Mouse (Mus musculus) liver, embryonic 11.5 days (tissue): ENCODE results near the gene Iqgap2. TPM values are rescaled to one million over a fixed set of nuclear protein-coding genes. Genes with fewer than 3 reads are reported as not detected.

Source experiments
- ATAC-seq: fragments of 200-750 bp; cut with Nextera tagmentation; replicated peaks from 2 replicates; pipeline ENCODE4 v1.8.0; 2017; ENCODE audit warnings: moderate number of reproducible peaks, mild to moderate bottlenecking, moderate TSS enrichment, moderate library complexity; ENCODE audit not compliant: low FRiP score
- DNase-seq: peaks from one replicate; pipeline ENCODE4 v3.0.0-alpha.2; 2017; ENCODE audit warnings: low spot score
- H3K27ac ChIP-seq: fragments of 300-500 bp; sonication (generic); 2 replicates; pipeline ENCODE4 v1.5.1; 2014; ENCODE audit warnings: mild to moderate bottlenecking, low read depth, low read length, control low read depth
- H3K27me3 ChIP-seq: fragments of 300-500 bp; sonication (generic); replicated peaks from 2 replicates; pipeline ENCODE4 v1.6.1; 2014; ENCODE audit warnings: low read length, mixed read lengths; ENCODE audit not compliant: control insufficient read depth, insufficient read depth
- H3K36me3 ChIP-seq: fragments of 300-500 bp; sonication (generic); 2 replicates; pipeline ENCODE4 v1.6.1; 2014; ENCODE audit warnings: mild to moderate bottlenecking, low read length, moderate library complexity, mixed read lengths; ENCODE audit not compliant: control insufficient read depth, insufficient read depth
- H3K4me1 ChIP-seq: fragments of 300-500 bp; sonication (generic); replicated peaks from 2 replicates; pipeline ENCODE4 v1.6.1; 2014; ENCODE audit warnings: low read length, mixed read lengths; ENCODE audit not compliant: control insufficient read depth, insufficient read depth
- H3K4me2 ChIP-seq: fragments of 300-500 bp; sonication (generic); 2 replicates; pipeline ENCODE4 v1.6.1; 2014; ENCODE audit warnings: mild to moderate bottlenecking, control low read depth, moderate library complexity
- H3K4me3 ChIP-seq: fragments of 300-500 bp; sonication (generic); 2 replicates; pipeline ENCODE4 v1.5.1; 2014; ENCODE audit warnings: low read depth, low read length, control low read depth
- H3K9ac ChIP-seq: fragments of 300-500 bp; sonication (generic); 2 replicates; pipeline ENCODE4 v1.6.1; 2014; ENCODE audit warnings: low read depth, low read length, control low read depth
- H3K9me3 ChIP-seq: fragments of 300-500 bp; sonication (generic); 2 replicates; pipeline ENCODE4 v1.6.1; 2016; ENCODE audit warnings: low read length, inconsistent platforms, mixed read lengths; ENCODE audit not compliant: control insufficient read depth
- WGBS: fragments of 180-500 bp; shearing (Covaris S2); extraction: QIAGEN DNeasy Blood & Tissue Kit; methylation state at CpG from one replicate; pipeline ENCODE4 v1.1.7; 2014; 5-methylcytosine and 5-hydroxymethylcytosine counted together
- polyA plus RNA-seq: library from polyadenylated mRNA; unstranded; fragments of >200 nt; fragmentation: Nextera tagmentation; extraction: Ambion mirVana; gene quantifications from 2 replicates; pipeline ENCODE4 v1.2.1, GENCODE M21; 2014

Iqgap2 gene
- polyA plus RNA-seq, 1 experiment from 2014 or later, result 17.1 TPM

DNA sequence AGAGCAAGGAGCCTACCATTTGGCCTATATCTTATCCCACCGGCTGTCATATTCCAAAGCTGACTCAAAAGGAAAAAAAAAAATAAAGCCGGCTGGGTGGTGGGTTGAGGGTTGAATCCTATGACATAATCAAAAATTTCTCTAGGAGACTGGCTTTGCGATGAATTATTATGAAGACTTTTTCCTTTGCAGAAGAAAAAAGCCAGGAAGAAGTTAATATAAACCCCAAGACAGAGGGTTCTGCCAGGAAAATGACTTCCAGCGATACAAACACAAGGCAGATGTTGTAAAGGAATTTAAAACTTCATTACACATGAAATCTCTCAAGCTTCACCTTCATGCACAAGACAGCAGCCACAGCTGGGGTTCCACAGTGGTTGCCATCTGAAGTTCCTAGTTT, 146.3 kb downstream of the Iqgap2 start:
- H3K27ac ChIP-seq, result no peak overlapping the region
- H3K4me1 ChIP-seq, result no peaks in the 10 kb centered on the region
- H3K4me2 ChIP-seq, result no peak overlapping the region
- WGBS, result 84% methylated on average over 4 of the region's 4 CpGs
- no peaks in the 10 kb centered on the region for H3K9me3 ChIP-seq
- H3K9ac ChIP-seq, result no peak overlapping the region
- H3K36me3 ChIP-seq, result no peaks in the 10 kb centered on the region
- DNase-seq (no peak), ATAC-seq (no peak)
- no peaks in the 10 kb centered on the region for H3K27me3 ChIP-seq
- no peak overlapping the region for H3K4me3 ChIP-seq

DNA sequence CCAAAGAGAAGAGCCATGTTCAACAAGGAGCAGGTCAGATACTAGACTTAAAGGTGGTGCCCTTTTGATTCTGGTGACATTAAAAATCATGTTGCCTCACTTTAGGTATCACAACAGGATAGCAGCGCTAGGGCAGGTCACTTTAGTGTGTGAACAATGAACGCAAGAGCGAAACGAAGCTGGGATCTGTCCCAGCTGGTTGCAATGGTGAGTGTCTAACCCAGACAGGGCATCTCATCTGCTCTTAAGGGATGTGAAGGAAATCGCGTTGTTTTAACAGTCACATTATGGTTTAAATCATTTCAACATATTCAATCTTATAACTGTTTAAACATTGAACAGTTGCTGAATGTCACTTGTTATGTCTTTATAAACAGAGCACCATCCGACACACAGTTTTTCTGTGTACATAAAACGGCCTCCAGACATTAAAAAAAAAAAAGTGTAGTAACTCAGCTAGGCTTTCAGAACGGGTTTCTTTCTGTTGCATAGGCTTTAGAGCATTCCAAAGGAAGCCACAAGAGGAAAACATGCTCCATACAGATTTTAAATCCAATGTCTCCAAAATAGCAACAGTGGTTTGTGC, 148.7 kb downstream of the Iqgap2 start:
- H3K4me2 ChIP-seq, result no peak overlapping the region
- no peaks in the 10 kb centered on the region for H3K9me3 ChIP-seq
- DNase-seq (no peak), ATAC-seq (no peak)
- H3K27me3 ChIP-seq, result no peaks in the 10 kb centered on the region
- WGBS, result 82% methylated on average over 9 of the region's 9 CpGs
- no peaks in the 10 kb centered on the region for H3K4me1 ChIP-seq
- H3K9ac ChIP-seq, result no peak overlapping the region
- no peak overlapping the region for H3K27ac ChIP-seq
- no peaks in the 10 kb centered on the region for H3K36me3 ChIP-seq
- H3K4me3 ChIP-seq, result no peak overlapping the region

GRCm38 (mm10) chr13:95741813-95742689, 149.7 kb downstream of the Iqgap2 start:
- 88% methylated on average over 11 of the region's 11 CpGs for WGBS
- ATAC-seq, result no peak
- Histone ChIP-seq H3K36me3 (no peaks in the 10 kb centered on the region), H3K4me1 (no peaks in the 10 kb centered on the region), H3K9ac (no peak overlapping the region), H3K9me3 (no peaks in the 10 kb centered on the region), H3K27me3 (no peaks in the 10 kb centered on the region), H3K27ac (no peak overlapping the region), H3K4me2 (no peak overlapping the region), H3K4me3 (no peak overlapping the region)
- DNase-seq, result no peak

DNA sequence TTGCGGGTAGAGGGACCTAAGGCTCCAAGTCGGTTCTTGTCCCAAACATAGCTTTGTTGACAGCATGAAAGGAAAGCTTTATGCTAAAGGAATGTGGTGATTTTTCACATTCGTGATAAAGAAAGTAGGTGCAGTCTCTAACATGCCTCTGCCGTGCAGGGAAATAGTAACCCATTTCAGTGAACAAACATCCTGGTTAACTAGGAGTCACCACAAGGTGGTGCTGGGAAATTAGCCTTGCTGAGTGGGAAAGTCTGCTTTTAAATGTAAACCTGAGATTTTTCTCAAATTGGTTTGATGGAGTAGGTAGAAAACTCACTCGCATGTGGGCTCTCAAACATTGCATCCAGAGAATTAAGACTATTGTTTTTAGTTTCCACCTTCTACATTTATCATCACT, 152.1 kb downstream of the Iqgap2 start:
- DNase-seq (no peak), ATAC-seq (no peak)
- no peaks in the 10 kb centered on the region for H3K9me3 ChIP-seq
- no peak overlapping the region for H3K4me3 ChIP-seq
- H3K4me1 ChIP-seq, result no peaks in the 10 kb centered on the region
- no peaks in the 10 kb centered on the region for H3K36me3 ChIP-seq
- H3K27me3 ChIP-seq, result no peaks in the 10 kb centered on the region
- no peak overlapping the region for H3K27ac ChIP-seq
- no peak overlapping the region for H3K9ac ChIP-seq
- no peak overlapping the region for H3K4me2 ChIP-seq
- WGBS, result 74% methylated on average over 5 of the region's 5 CpGs

- Histone ChIP-seq H3K4me3 (no peak overlapping the region), H3K36me3 (no peaks in the 10 kb centered on the region; the same call in 1 of the 2 replicates), H3K4me2 (no peak overlapping the region), H3K9me3 (no peaks in the 10 kb centered on the region), H3K4me1 (peaks cover 4% of the 10 kb centered on the region), H3K27me3 (no peaks in the 10 kb centered on the region), H3K9ac (no peak overlapping the region), H3K27ac (no peak overlapping the region)
- ATAC-seq (no peak), DNase-seq (no peak)
- 84% methylated on average over 4 of the region's 4 CpGs for WGBS
These were observed 161.2 kb downstream of the Iqgap2 start for GRCm38 (mm10) chr13:95730491-95730890.

DNA sequence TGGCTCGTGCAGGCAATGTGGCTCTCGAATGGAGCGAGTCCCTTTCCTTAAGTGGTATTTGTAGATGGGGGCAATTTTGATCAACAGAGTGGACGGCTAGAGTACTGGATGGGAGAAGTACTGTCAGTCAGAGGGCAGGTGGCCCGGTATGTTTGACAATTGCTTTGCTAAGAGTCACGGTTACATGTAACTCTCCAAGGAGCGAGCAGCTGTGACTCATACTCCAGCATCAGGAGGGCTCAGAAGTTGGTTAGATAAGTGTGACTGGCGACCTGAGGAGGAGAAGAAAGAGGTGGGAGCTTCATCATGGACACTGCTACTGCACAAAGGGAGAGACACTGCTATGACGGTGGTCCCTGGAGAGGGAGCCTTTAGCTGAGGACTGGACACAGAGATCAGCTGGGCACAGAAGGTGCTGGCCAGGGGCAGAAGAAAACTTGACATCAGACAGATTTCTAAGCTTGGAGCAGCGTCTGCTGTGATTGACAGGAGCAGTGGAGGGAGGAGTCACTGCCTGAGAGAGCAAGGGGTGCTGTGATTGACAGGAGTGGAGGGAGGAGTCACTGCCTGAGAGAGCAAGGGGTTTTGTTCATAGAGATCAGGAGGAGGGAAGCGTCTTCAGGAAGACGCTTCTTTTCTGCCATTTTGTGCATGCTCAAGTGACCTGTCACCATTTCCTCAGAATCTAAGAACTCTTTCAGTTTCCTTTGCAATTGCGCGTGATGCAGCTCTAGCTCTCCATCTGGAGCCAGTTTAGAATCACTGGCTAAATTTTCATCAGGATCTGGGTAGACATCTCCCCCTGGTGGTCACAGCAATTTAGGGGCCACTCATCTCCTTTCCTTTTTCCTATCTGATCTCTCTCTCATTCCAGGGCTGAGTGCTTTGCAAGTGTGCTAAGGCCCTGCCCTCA, 172.1 kb downstream of the Iqgap2 start:
- no peak overlapping the region for H3K27ac ChIP-seq

GRCm38 (mm10) chr13:95715356-95715755, 176.4 kb downstream of the Iqgap2 start:
- WGBS, result 68% methylated on average over 4 of the region's 4 CpGs

More for the DNA sequence above, 172.1 kb downstream of the Iqgap2 start:
- 54% methylated on average over 14 of the region's 14 CpGs for WGBS
- Histone ChIP-seq H3K4me3 (peak overlapping the region; percentile 10; the same call in 1 of the 2 replicates), H3K4me2 (peak overlapping the region; percentile 50), H3K27me3 (no peaks in the 10 kb centered on the region), H3K9me3 (no peaks in the 10 kb centered on the region), H3K4me1 (no peaks in the 10 kb centered on the region; the same call in 1 of the 2 replicates), H3K9ac (no peak overlapping the region), H3K36me3 (no peaks in the 10 kb centered on the region)
- peak; percentile 63 for DNase-seq
- ATAC-seq, result peak; percentile 79

DNA sequence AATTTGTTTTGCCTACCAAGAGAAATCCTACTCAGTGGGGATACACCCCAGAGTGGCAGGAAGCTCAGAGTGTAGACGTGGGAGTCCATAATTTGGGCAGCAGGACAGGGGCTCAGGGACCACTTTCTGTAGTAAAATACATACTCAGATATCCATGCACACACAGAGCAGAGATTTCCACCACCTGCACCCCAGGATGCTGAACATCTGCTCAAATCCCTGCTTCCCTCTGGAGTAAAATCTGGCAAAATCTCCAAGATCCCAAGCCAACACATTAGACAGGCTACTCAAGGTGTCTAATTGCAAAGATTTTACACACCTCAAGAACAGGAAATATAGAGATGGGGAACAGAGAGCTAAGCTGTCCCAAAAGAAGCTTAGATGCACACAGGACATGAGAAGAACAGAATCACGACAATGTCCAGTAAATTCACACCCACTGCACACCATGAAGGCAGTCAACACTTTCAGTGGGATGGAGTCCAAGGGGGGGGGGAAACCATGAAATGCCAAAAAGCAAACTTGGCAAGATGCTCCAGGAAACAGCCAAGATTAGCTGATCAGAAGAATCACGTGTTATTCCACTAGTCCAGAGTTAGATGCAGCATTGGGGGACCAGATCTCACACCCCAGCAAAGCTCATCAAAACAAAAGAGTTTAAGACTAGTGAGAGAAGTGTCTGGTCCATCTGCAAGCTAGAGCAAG, 177.3 kb downstream of the Iqgap2 start:
- no peak for DNase-seq
- ATAC-seq, result no peak
- no peaks in the 10 kb centered on the region for H3K4me1 ChIP-seq
- 62% methylated on average over 3 of the region's 3 CpGs for WGBS
- no peaks in the 10 kb centered on the region for H3K27me3 ChIP-seq
- no peak overlapping the region for H3K4me2 ChIP-seq
- H3K27ac ChIP-seq, result no peak overlapping the region
- no peak overlapping the region for H3K9ac ChIP-seq
- H3K9me3 ChIP-seq, result no peaks in the 10 kb centered on the region
- H3K36me3 ChIP-seq, result no peaks in the 10 kb centered on the region
- no peak overlapping the region for H3K4me3 ChIP-seq

More at GRCm38 (mm10) chr13:95715356-95715755, 176.4 kb downstream of the Iqgap2 start:
- ATAC-seq, result no peak
- DNase-seq, result no peak
- Histone ChIP-seq H3K27me3 (no peaks in the 10 kb centered on the region), H3K9me3 (no peaks in the 10 kb centered on the region), H3K36me3 (no peaks in the 10 kb centered on the region), H3K4me1 (no peaks in the 10 kb centered on the region), H3K9ac (no peak overlapping the region), H3K4me3 (no peak overlapping the region), H3K4me2 (no peak overlapping the region), H3K27ac (no peak overlapping the region)
